Mouse (Mus musculus) lung, postnatal 0 days (tissue): ENCODE data around the gene Rasgrp1. TPM values are rescaled to one million over a fixed set of nuclear protein-coding genes. Genes with fewer than 3 reads are reported as not detected.

ENCODE experiments used
- ATAC-seq: fragments of 200-750 bp; cut with Nextera tagmentation; 2 replicates; pipeline ENCODE4 v1.8.0; 2017; ENCODE audit warnings: moderate library complexity
- DNase-seq: peaks from one replicate; pipeline ENCODE4 v3.0.0-alpha.2; 2016; ENCODE audit warnings: low spot score
- H3K27ac ChIP-seq: fragments of 300-500 bp; sonication (generic); 2 replicates; pipeline ENCODE4 v1.5.1; 2014; ENCODE audit warnings: antibody characterized with exemption, mild to moderate bottlenecking, low read length, mixed read lengths
- H3K27me3 ChIP-seq: fragments of 300-500 bp; sonication (generic); replicated peaks from 2 replicates; pipeline ENCODE4 v1.6.1; 2014; ENCODE audit warnings: low read length, mixed read lengths; ENCODE audit not compliant: insufficient read depth
- H3K36me3 ChIP-seq: fragments of 300-500 bp; sonication (generic); 2 replicates; pipeline ENCODE4 v1.6.1; 2014; ENCODE audit warnings: low read length, mixed read lengths; ENCODE audit not compliant: insufficient read depth
- H3K4me1 ChIP-seq: fragments of 300-500 bp; sonication (generic); 2 replicates; pipeline ENCODE4 v1.6.1; 2014; ENCODE audit warnings: antibody characterized with exemption, low read depth, low read length, mixed read lengths; ENCODE audit not compliant: insufficient read depth
- H3K4me2 ChIP-seq: fragments of 300-500 bp; sonication (generic); replicated peaks from 2 replicates; pipeline ENCODE4 v1.6.1; 2014; ENCODE audit warnings: low read depth, mild to moderate bottlenecking, low read length, moderate library complexity, mixed read lengths
- H3K4me3 ChIP-seq: fragments of 300-500 bp; sonication (generic); 2 replicates; pipeline ENCODE4 v1.5.1; 2014; ENCODE audit warnings: low read depth, low read length
- H3K9ac ChIP-seq: fragments of 300-500 bp; sonication (generic); replicated peaks from 2 replicates; pipeline ENCODE4 v1.6.1; 2014; ENCODE audit warnings: low read depth, mild to moderate bottlenecking
- H3K9me3 ChIP-seq: fragments of 300-500 bp; sonication (generic); 2 replicates; pipeline ENCODE4 v1.6.1; 2016; ENCODE audit warnings: low read length, mixed read lengths
- CTCF ChIP-seq: IDR thresholded peaks from 2 replicates; pipeline ENCODE4 v1.5.1; 2016; ENCODE audit warnings: antibody characterized with exemption, mild to moderate bottlenecking
- EP300 ChIP-seq: IDR thresholded peaks from 2 replicates; pipeline ENCODE4 v1.6.1; 2016; ENCODE audit warnings: antibody characterized with exemption, mild to moderate bottlenecking, control low read depth
- WGBS: fragments of 180-500 bp; shearing (Covaris S2); extraction: QIAGEN DNeasy Blood & Tissue Kit; methylation state at CpG from one replicate; pipeline ENCODE4 v1.1.7; 2014; 5-methylcytosine and 5-hydroxymethylcytosine counted together
- polyA plus RNA-seq: library from polyadenylated mRNA; unstranded; fragments of >200 nt; fragmentation: Nextera tagmentation; extraction: Ambion mirVana; gene quantifications from 2 replicates; pipeline ENCODE4 v1.2.1, GENCODE M21; 2015

The Rasgrp1 gene
- polyA plus RNA-seq, 1 experiment from 2014 or later = 0.30 TPM

- H3K27ac ChIP-seq = no peak overlapping the region
- no peak for DNase-seq
Measured at GRCm38 (mm10) chr2:117318991-117319390, 23.8 kb downstream of the Rasgrp1 start.

GRCm38 (mm10) chr2:117313586-117314235 is 29.1 kb downstream of the Rasgrp1 start:
- Histone ChIP-seq H3K4me3 (no peak overlapping the region), H3K27me3 (no peaks in the 10 kb centered on the region), H3K9ac (no peak overlapping the region), H3K27ac (no peak overlapping the region), H3K4me1 (no peaks in the 10 kb centered on the region), H3K9me3 (no peaks in the 10 kb centered on the region), H3K4me2 (no peak overlapping the region), H3K36me3 (no peaks in the 10 kb centered on the region)
- ATAC-seq (no peak), DNase-seq (no peak)
- TF ChIP-seq EP300 = no peak
- TF ChIP-seq CTCF = no peak
- 80% methylated on average over 5 of the region's 5 CpGs for WGBS

More at GRCm38 (mm10) chr2:117318991-117319390, 23.8 kb downstream of the Rasgrp1 start:
- Histone ChIP-seq H3K4me3 (no peak overlapping the region), H3K9ac (no peak overlapping the region), H3K4me1 (no peaks in the 10 kb centered on the region), H3K36me3 (no peaks in the 10 kb centered on the region), H3K27me3 (no peaks in the 10 kb centered on the region), H3K9me3 (no peaks in the 10 kb centered on the region), H3K4me2 (no peak overlapping the region)
- no peak for TF ChIP-seq EP300
- no peak for TF ChIP-seq CTCF
- 78% methylated on average over 3 of the region's 3 CpGs for WGBS
- no peak for ATAC-seq

- H3K4me2 ChIP-seq = no peak overlapping the region
- H3K9ac ChIP-seq = no peak overlapping the region
- H3K27ac ChIP-seq = no peak overlapping the region
- H3K4me3 ChIP-seq = no peak overlapping the region
- no peak for ATAC-seq
- H3K27me3 ChIP-seq = no peaks in the 10 kb centered on the region
- H3K4me1 ChIP-seq = no peaks in the 10 kb centered on the region
- H3K9me3 ChIP-seq = no peaks in the 10 kb centered on the region
- H3K36me3 ChIP-seq = no peaks in the 10 kb centered on the region
- WGBS = 55% methylated on average over 7 of the region's 7 CpGs
- TF ChIP-seq CTCF (no peak), EP300 (no peak)
- DNase-seq = no peak
Measured at GRCm38 (mm10) chr2:117312441-117312895, 30.3 kb downstream of the Rasgrp1 start.

- Histone ChIP-seq H3K36me3 (no peaks in the 10 kb centered on the region), H3K4me1 (no peaks in the 10 kb centered on the region), H3K27me3 (no peaks in the 10 kb centered on the region), H3K27ac (no peak overlapping the region), H3K4me2 (no peak overlapping the region), H3K9ac (no peak overlapping the region), H3K4me3 (no peak overlapping the region), H3K9me3 (no peaks in the 10 kb centered on the region)
- ATAC-seq = no peak
- 50% methylated on average over 2 of the region's 2 CpGs for WGBS
- TF ChIP-seq CTCF (no peak), EP300 (no peak)
- no peak for DNase-seq
Measured at GRCm38 (mm10) chr2:117312030-117312429, 30.8 kb downstream of the Rasgrp1 start.

- H3K9me3 ChIP-seq = no peaks in the 10 kb centered on the region
- H3K9ac ChIP-seq = no peak overlapping the region
- H3K27me3 ChIP-seq = no peaks in the 10 kb centered on the region
- no peaks in the 10 kb centered on the region for H3K36me3 ChIP-seq
- H3K4me1 ChIP-seq = no peaks in the 10 kb centered on the region
- no peak overlapping the region for H3K4me3 ChIP-seq
- WGBS = 71% methylated on average over 1 of the region's 1 CpGs
- no peak overlapping the region for H3K27ac ChIP-seq
- DNase-seq = no peak
- no peak for ATAC-seq
- TF ChIP-seq CTCF (no peak), EP300 (no peak)
- no peak overlapping the region for H3K4me2 ChIP-seq
Measured at GRCm38 (mm10) chr2:117311349-117311748, 31.5 kb downstream of the Rasgrp1 start.

GRCm38 (mm10) chr2:117309046-117309445 is 33.8 kb downstream of the Rasgrp1 start:
- Histone ChIP-seq H3K9ac (no peak overlapping the region), H3K4me2 (no peak overlapping the region), H3K27me3 (no peaks in the 10 kb centered on the region), H3K9me3 (no peaks in the 10 kb centered on the region), H3K4me1 (no peaks in the 10 kb centered on the region), H3K36me3 (no peaks in the 10 kb centered on the region), H3K27ac (no peak overlapping the region), H3K4me3 (no peak overlapping the region)
- 70% methylated on average over 2 of the region's 2 CpGs for WGBS
- TF ChIP-seq EP300 = no peak
- TF ChIP-seq CTCF = no peak
- DNase-seq (no peak), ATAC-seq (no peak)

- H3K9ac ChIP-seq = no peak overlapping the region
- ATAC-seq (no peak), DNase-seq (no peak)
- H3K4me2 ChIP-seq = no peak overlapping the region
- no peak overlapping the region for H3K4me3 ChIP-seq
- 87% methylated on average over 3 of the region's 3 CpGs for WGBS
- H3K27ac ChIP-seq = no peak overlapping the region
- H3K4me1 ChIP-seq = no peaks in the 10 kb centered on the region
- TF ChIP-seq EP300 (no peak), CTCF (no peak)
- H3K9me3 ChIP-seq = no peaks in the 10 kb centered on the region
- H3K36me3 ChIP-seq = no peaks in the 10 kb centered on the region
- no peaks in the 10 kb centered on the region for H3K27me3 ChIP-seq
Measured at GRCm38 (mm10) chr2:117307959-117308358, 34.8 kb downstream of the Rasgrp1 start.
